Mouse (Mus musculus): ENCODE measurements at regions not wholly inside any gene's neighbourhood (a gene's known extent, or its start where the extent isn't known, plus 50 kb on each side); places are given as distances from the start of the nearest gene placed in this dataset.

GRCm38 (mm10) chr9:102449366-102449765 lies 56.2 kb upstream of the Ky start:
- DNase-seq (ENCODE audit: low spot score) (no peak), ATAC-seq (ENCODE audit: low FRiP score) (no peak)
- H3K36me3 ChIP-seq (replicated peaks; ENCODE audit: control insufficient read depth, insufficient read depth): no peaks in the 10 kb centered on the region
- H3K4me2 ChIP-seq (replicated peaks): no peak overlapping the region
- H3K4me3 ChIP-seq (replicated peaks; ENCODE audit: low read length): no peak overlapping the region
- no peak overlapping the region for H3K27ac ChIP-seq
- H3K27me3 ChIP-seq (ENCODE audit: control insufficient read depth, insufficient read depth, low read length): no peaks in the 10 kb centered on the region
- H3K9me3 ChIP-seq (ENCODE audit: control insufficient read depth, low read length): no peaks in the 10 kb centered on the region
- no peak overlapping the region for H3K9ac ChIP-seq
- WGBS: 50% methylated on average over 4 of the region's 4 CpGs
- no peaks in the 10 kb centered on the region for H3K4me1 ChIP-seq (replicated peaks; ENCODE audit: control insufficient read depth, insufficient read depth, low read length)

GRCm38 (mm10) chr9:102446066-102446465 lies 59.5 kb upstream of the Ky start:
- H3K36me3 ChIP-seq (replicated peaks; ENCODE audit: control insufficient read depth, insufficient read depth): no peaks in the 10 kb centered on the region
- H3K9me3 ChIP-seq (ENCODE audit: control insufficient read depth, low read length): no peaks in the 10 kb centered on the region
- 92% methylated on average over 2 of the region's 2 CpGs for WGBS
- ATAC-seq (ENCODE audit: low FRiP score) (no peak), DNase-seq (ENCODE audit: low spot score) (no peak)
- H3K4me3 ChIP-seq (replicated peaks; ENCODE audit: low read length): no peak overlapping the region
- no peak overlapping the region for H3K9ac ChIP-seq
- no peaks in the 10 kb centered on the region for H3K4me1 ChIP-seq (replicated peaks; ENCODE audit: control insufficient read depth, insufficient read depth, low read length)
- H3K27me3 ChIP-seq (ENCODE audit: control insufficient read depth, insufficient read depth, low read length): no peaks in the 10 kb centered on the region
- H3K4me2 ChIP-seq (replicated peaks): no peak overlapping the region
- H3K27ac ChIP-seq: no peak overlapping the region

DNA sequence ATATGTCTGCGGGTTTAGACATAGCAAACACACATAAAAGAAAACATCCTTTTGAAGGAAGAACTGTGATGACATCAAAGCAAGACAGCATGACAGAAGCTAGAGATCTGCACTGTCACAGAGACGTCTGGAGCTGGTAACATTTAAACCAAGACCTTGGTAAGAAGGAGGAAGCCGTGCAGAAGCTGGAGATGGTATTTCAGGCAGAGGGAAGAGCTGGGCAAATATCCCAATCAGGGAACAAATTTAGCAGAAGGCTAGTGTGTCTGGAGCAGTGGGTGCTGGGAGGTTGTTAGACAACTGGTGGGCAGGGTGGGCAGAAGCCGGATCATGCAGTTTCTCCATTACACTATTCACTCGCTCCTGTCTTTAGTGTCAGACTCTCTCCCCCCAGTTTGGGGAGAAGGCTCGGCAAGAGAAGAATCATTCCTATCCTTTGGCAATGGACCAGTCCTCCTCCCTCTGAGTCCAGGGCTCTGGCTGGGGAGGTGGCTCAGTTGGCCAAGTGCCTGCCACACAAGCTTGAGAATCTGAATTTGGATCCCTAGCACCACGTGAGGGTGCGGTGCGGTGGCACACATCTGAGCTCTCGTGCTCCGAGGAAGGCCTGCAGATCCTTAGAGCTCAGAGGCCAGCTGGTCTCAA lies 63.2 kb upstream of the Ky start:
- Histone ChIP-seq H3K27me3 (ENCODE audit: control insufficient read depth, insufficient read depth, low read length) (no peaks in the 10 kb centered on the region), H3K36me3 (replicated peaks; ENCODE audit: control insufficient read depth, insufficient read depth) (no peaks in the 10 kb centered on the region), H3K4me3 (replicated peaks; ENCODE audit: low read length) (no peak overlapping the region), H3K27ac (no peak overlapping the region), H3K4me2 (replicated peaks) (no peak overlapping the region), H3K4me1 (replicated peaks; ENCODE audit: control insufficient read depth, insufficient read depth, low read length) (no peaks in the 10 kb centered on the region), H3K9ac (no peak overlapping the region), H3K9me3 (ENCODE audit: control insufficient read depth, low read length) (no peaks in the 10 kb centered on the region)
- ATAC-seq (ENCODE audit: low FRiP score) (no peak), DNase-seq (ENCODE audit: low spot score) (no peak)
- 86% methylated on average over 11 of the region's 11 CpGs for WGBS

DNA sequence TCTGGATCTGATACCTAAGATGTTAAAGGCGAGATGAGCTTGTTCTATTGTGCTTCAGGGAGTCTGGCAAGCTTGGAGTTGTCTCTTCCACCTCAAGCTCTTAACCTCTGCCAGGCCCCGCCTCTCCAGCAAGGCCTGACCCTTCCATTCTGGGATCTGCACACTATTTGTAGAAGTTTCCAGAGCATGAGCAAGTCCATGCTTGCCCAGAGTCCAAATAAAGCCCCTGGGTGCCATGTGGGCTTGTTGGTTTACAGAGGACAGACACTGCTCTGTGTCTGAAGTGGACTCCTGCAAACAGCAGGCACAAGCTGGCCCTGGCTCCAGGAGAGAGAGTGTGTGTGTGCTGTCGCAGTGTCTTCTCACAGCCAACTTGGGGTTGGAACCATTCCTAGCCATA lies 67.9 kb upstream of the Ky start:
- Histone ChIP-seq H3K27ac (no peak overlapping the region), H3K9me3 (ENCODE audit: control insufficient read depth, low read length) (no peaks in the 10 kb centered on the region), H3K4me1 (replicated peaks; ENCODE audit: control insufficient read depth, insufficient read depth, low read length) (no peaks in the 10 kb centered on the region), H3K4me2 (replicated peaks) (no peak overlapping the region), H3K36me3 (replicated peaks; ENCODE audit: control insufficient read depth, insufficient read depth) (no peaks in the 10 kb centered on the region), H3K9ac (no peak overlapping the region), H3K4me3 (replicated peaks; ENCODE audit: low read length) (no peak overlapping the region), H3K27me3 (ENCODE audit: control insufficient read depth, insufficient read depth, low read length) (no peaks in the 10 kb centered on the region)
- no peak for DNase-seq (ENCODE audit: low spot score)
- WGBS: 84% methylated on average over 3 of the region's 3 CpGs
- ATAC-seq (ENCODE audit: low FRiP score): no peak

DNA sequence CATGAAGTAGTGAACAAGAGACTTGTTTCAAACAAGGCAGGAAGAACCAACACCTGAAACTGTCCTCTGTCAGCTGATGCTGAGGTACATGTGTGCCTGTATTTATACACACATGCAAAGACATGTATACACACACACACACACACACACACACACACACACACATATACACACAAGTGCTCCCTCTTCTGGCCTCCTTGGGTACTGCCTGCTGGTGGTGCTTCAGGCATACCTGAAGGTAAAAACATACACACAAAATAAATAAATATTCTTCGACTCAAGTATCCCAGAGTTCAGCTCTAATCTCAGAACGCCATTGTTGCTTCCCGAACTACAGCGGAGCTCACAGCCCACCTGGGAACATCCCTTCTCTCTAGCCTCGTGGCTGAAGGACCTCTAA lies 69.2 kb upstream of the Ky start:
- Histone ChIP-seq H3K4me1 (replicated peaks; ENCODE audit: control insufficient read depth, insufficient read depth, low read length) (no peaks in the 10 kb centered on the region), H3K9me3 (ENCODE audit: control insufficient read depth, low read length) (no peaks in the 10 kb centered on the region), H3K27me3 (ENCODE audit: control insufficient read depth, insufficient read depth, low read length) (no peaks in the 10 kb centered on the region), H3K9ac (no peak overlapping the region), H3K36me3 (replicated peaks; ENCODE audit: control insufficient read depth, insufficient read depth) (no peaks in the 10 kb centered on the region), H3K4me3 (replicated peaks; ENCODE audit: low read length) (no peak overlapping the region), H3K4me2 (replicated peaks) (no peak overlapping the region), H3K27ac (no peak overlapping the region)
- no peak for ATAC-seq (ENCODE audit: low FRiP score)
- 90% methylated on average over 5 of the region's 5 CpGs for WGBS
- no peak for DNase-seq (ENCODE audit: low spot score)

GRCm38 (mm10) chr9:102428031-102428430 lies 73.5 kb upstream of the Ephb1 start:
- Histone ChIP-seq H3K4me3 (replicated peaks; ENCODE audit: low read length) (no peak overlapping the region), H3K27ac (no peak overlapping the region), H3K9ac (no peak overlapping the region), H3K4me2 (replicated peaks) (no peak overlapping the region), H3K4me1 (replicated peaks; ENCODE audit: control insufficient read depth, insufficient read depth, low read length) (peaks cover 20% of the 10 kb centered on the region), H3K27me3 (ENCODE audit: control insufficient read depth, insufficient read depth, low read length) (no peaks in the 10 kb centered on the region), H3K9me3 (ENCODE audit: control insufficient read depth, low read length) (no peaks in the 10 kb centered on the region), H3K36me3 (replicated peaks; ENCODE audit: control insufficient read depth, insufficient read depth) (no peaks in the 10 kb centered on the region)
- DNase-seq (ENCODE audit: low spot score) (no peak), ATAC-seq (ENCODE audit: low FRiP score) (no peak)
- WGBS: 89% methylated on average over 5 of the region's 5 CpGs

- H3K9ac ChIP-seq: peak overlapping the region; percentile 41
- H3K27ac ChIP-seq: peak overlapping the region; percentile 79
Observed at GRCm38 (mm10) chr9:102424672-102425345, 70.3 kb upstream of the Ephb1 start.

GRCm38 (mm10) chr9:102423919-102424671 lies 69.6 kb upstream of the Ephb1 start:
- Histone ChIP-seq H3K4me3 (replicated peaks; ENCODE audit: low read length) (no peak overlapping the region), H3K36me3 (replicated peaks; ENCODE audit: control insufficient read depth, insufficient read depth) (no peaks in the 10 kb centered on the region), H3K9me3 (ENCODE audit: control insufficient read depth, low read length) (no peaks in the 10 kb centered on the region), H3K9ac (peak overlapping the region; percentile 41), H3K4me1 (replicated peaks; ENCODE audit: control insufficient read depth, insufficient read depth, low read length) (peaks cover 29% of the 10 kb centered on the region), H3K4me2 (replicated peaks) (peak overlapping the region; percentile 36), H3K27me3 (ENCODE audit: control insufficient read depth, insufficient read depth, low read length) (no peaks in the 10 kb centered on the region), H3K27ac (peak overlapping the region; percentile 79)
- ATAC-seq (ENCODE audit: low FRiP score): peak; percentile 62; the same call in 1 of the 2 replicates
- DNase-seq (ENCODE audit: low spot score): peak; percentile 51
- WGBS: 6% methylated on average over 20 of the region's 20 CpGs

More at GRCm38 (mm10) chr9:102424672-102425345, 70.3 kb upstream of the Ephb1 start:
- Histone ChIP-seq H3K9me3 (ENCODE audit: control insufficient read depth, low read length) (no peaks in the 10 kb centered on the region), H3K27me3 (ENCODE audit: control insufficient read depth, insufficient read depth, low read length) (no peaks in the 10 kb centered on the region), H3K4me1 (replicated peaks; ENCODE audit: control insufficient read depth, insufficient read depth, low read length) (peaks cover 28% of the 10 kb centered on the region), H3K36me3 (replicated peaks; ENCODE audit: control insufficient read depth, insufficient read depth) (no peaks in the 10 kb centered on the region), H3K4me2 (replicated peaks) (peak overlapping the region; percentile 36), H3K4me3 (replicated peaks; ENCODE audit: low read length) (no peak overlapping the region)
- ATAC-seq (ENCODE audit: low FRiP score) (no peak), DNase-seq (ENCODE audit: low spot score) (no peak)
- WGBS: 56% methylated on average over 11 of the region's 11 CpGs

DNA sequence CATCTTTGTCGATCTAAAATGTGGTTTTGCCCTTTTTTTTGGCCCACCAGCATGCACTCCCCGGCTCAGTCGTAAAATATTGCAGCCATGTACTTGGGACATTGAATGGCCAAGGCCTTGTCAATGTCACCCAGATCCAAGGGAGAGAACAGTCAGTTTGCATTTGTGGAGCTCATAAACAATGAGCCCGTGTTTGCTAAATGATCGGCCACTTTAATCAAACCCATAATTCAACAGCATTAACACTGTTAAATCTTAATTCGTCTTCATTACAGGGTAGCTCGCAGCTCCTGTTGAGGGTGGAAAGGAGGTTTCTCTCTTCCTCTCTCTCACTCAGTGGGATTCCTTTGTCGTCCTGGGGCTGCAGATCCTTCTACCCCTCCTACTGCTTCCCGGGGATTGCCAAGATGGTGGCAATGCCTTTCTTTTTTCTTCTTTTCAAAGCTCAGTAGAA lies 69.0 kb upstream of the Ephb1 start:
- ATAC-seq (ENCODE audit: low FRiP score): no peak; the same call in 1 of the 2 replicates

More for the DNA sequence above, 69.0 kb upstream of the Ephb1 start:
- Histone ChIP-seq H3K27ac (peak overlapping the region; percentile 79), H3K9ac (peak overlapping the region; percentile 41), H3K9me3 (ENCODE audit: control insufficient read depth, low read length) (no peaks in the 10 kb centered on the region), H3K4me3 (replicated peaks; ENCODE audit: low read length) (no peak overlapping the region), H3K27me3 (ENCODE audit: control insufficient read depth, insufficient read depth, low read length) (no peaks in the 10 kb centered on the region), H3K4me2 (replicated peaks) (peak overlapping the region; percentile 36), H3K36me3 (replicated peaks; ENCODE audit: control insufficient read depth, insufficient read depth) (no peaks in the 10 kb centered on the region), H3K4me1 (replicated peaks; ENCODE audit: control insufficient read depth, insufficient read depth, low read length) (peaks cover 29% of the 10 kb centered on the region)
- DNase-seq (ENCODE audit: low spot score): peak; percentile 36
- 9% methylated on average over 9 of the region's 9 CpGs for WGBS

Data from hindbrain, embryonic 14.5 days (tissue).